Mouse (Mus musculus): ENCODE measurements around the gene Ogg1. TPM values are rescaled to one million over a fixed set of nuclear protein-coding genes. Genes with fewer than 3 reads are reported as not detected.

The Ogg1 gene
- total RNA-seq, 1 experiment from 2014 or later: 9.8 TPM

DNA sequence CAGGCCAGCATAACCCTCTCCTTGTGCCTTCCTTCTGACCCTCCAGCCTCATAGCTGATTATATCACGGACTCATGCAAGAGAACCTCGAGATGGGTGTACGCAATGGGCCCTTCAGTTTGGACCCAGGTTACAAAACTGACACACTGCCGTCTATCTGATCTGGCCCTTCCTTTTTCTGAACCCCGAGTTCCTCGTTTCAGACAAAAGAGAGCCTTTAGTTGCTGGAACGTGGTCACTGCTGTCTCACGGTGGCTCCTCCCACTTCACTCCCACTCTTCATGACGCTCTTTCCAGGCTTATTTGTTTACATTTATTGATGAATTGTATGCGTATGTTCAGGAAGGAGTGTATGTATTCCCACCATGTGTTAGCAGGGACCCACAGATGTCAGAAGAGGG is 24.9 kb downstream of the Ogg1 start:
- ATAC-seq (replicated peaks in 1 of 2; ENCODE audit: insufficient read depth in 1 of 2, low FRiP score in 2 of 2, low TSS enrichment in 1 of 2, low read depth in 1 of 2, poor library complexity in 2 of 2, severe bottlenecking in 2 of 2): peak; percentile 60 to 65; a peak in 3 of 4 replicates

DNA sequence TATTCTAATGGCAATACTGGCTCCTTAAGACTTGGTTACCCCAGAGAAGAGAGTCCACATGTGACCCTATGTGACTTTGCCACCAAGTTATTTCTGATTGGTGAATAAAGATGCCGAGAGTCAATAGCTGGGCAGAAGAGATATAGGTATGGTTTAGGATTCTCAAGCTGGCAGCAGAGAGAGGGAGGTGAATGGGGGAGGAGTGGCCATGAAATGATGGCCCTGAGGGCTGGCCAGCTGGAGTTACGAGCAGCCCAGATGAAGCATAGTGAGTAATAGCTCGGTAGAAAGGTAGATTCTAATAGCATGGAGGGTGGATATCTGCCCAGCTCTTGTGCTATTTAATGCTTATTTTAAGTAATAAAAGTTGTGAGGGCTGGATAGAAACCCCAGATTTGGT is 26.0 kb downstream of the Ogg1 start:
- ATAC-seq (replicated peaks in 1 of 2; ENCODE audit: insufficient read depth in 1 of 2, low FRiP score in 2 of 2, low TSS enrichment in 1 of 2, low read depth in 1 of 2, poor library complexity in 2 of 2, severe bottlenecking in 2 of 2): no peak

DNA sequence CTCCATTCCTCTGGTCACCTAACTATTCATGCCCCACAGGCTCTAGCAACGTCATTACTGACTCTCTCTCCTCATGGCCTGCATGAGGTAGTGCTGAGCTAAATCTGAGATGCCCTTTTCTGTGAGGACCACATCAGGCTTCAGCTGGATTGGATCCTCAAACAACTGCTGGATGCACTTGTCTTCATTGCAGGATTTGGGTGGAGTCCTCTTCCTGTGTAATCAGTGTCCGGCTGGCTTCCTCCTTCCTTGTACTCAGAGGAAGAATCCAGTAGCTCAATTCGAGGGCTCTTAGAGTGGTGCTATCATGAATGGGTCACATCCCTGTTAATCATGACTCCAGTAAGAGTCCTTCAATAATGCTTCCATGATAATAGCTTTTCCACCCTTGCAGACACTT is 26.9 kb downstream of the Ogg1 start:
- ATAC-seq (replicated peaks in 1 of 2; ENCODE audit: insufficient read depth in 1 of 2, low FRiP score in 2 of 2, low TSS enrichment in 1 of 2, low read depth in 1 of 2, poor library complexity in 2 of 2, severe bottlenecking in 2 of 2): no peak

DNA sequence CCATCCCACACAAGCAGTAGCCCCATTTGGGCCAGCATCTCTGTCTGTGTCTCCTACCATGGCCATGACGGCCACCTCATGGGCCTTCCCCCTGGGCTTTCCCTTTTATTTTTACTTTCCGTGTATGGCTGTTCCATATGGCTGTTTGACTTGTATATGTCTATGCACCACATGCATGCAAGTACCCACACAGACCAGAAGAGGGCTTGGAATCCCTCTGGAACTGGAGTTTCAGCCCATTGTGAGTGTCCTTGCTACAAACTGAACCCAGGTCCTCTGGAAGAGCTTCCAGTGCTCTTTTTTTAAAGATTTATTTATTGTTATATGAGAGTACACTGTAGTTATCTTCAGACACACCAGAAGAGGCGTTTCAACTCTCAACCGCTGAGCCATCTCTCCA is 34.7 kb downstream of the Ogg1 start:
- no peak for ATAC-seq (replicated peaks in 1 of 2; ENCODE audit: insufficient read depth in 1 of 2, low FRiP score in 2 of 2, low TSS enrichment in 1 of 2, low read depth in 1 of 2, poor library complexity in 2 of 2, severe bottlenecking in 2 of 2)

DNA sequence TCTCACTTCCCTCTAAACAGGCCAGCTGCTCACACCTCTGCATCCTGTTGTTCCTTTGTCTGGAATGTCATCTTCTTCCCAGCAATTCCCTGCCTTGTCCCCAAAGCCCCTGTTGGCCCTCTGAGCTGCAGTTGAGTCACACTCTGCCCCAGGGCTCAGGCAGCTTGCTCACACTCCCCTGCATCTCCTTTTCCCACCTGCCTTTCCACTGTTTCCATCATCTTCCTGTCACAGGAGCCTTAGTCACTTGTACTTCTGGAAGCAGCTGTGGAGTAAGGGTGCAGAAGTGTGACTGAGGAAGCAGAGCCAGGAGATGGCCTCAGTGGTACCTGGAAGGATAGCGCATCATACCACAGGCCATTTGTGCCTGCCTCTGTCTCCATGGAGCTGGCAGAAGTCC is 35.5 kb downstream of the Ogg1 start:
- no peak for ATAC-seq (replicated peaks in 1 of 2; ENCODE audit: insufficient read depth in 1 of 2, low FRiP score in 2 of 2, low TSS enrichment in 1 of 2, low read depth in 1 of 2, poor library complexity in 2 of 2, severe bottlenecking in 2 of 2)

DNA sequence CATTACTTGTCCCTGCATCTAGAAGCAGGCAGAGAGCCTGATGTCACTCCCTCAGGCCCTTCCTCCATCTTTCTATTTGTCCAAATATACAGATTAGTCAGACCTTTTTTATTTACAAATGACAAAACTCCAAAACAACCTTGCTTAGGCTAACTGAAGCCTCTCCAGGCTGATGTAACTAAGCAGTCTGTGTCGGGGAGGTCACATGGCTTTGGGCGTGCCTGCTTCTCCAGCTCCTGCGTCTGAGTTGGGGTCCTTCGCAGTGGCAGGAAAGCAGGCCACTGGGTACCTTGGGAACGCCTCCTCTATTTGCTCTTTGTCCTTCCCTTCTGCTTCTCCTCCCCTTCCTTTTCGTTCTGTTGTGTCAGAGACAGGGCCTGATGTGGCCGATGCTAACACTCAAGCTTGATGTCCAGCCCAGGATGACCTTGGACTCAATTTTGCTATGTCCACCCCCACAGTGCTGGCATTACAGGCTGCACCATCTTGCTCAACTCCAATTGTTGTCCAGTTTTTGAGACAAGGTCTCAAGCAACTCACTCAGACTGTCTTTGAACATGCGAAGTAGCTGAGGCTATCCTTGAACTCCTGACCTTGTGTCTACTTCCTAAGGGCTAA is 37.9 kb downstream of the Ogg1 start:
- no peak for ATAC-seq (replicated peaks in 1 of 2; ENCODE audit: insufficient read depth in 1 of 2, low FRiP score in 2 of 2, low TSS enrichment in 1 of 2, low read depth in 1 of 2, poor library complexity in 2 of 2, severe bottlenecking in 2 of 2)

DNA sequence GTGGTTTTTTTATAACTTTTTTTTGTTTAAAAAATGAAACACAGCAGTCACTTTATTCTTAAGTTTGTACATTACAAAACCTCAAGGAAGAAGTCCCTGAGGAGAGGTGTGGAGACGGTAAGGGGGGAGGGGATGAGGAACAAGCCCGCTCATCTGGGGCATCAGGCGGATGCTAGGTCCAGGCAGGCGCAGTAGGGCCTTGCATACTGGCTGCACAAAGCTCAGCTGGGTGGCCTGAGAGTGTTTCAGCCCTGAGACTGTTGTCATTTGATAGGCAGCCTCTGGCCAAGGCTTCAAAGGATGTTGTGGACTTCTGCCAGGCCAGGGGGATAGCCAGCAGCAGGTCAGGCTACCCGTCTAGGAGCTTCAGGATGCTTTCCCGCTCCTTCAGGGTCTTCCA is 39.9 kb downstream of the Ogg1 start:
- no peak for ATAC-seq (replicated peaks in 1 of 2; ENCODE audit: insufficient read depth in 1 of 2, low FRiP score in 2 of 2, low TSS enrichment in 1 of 2, low read depth in 1 of 2, poor library complexity in 2 of 2, severe bottlenecking in 2 of 2)

DNA sequence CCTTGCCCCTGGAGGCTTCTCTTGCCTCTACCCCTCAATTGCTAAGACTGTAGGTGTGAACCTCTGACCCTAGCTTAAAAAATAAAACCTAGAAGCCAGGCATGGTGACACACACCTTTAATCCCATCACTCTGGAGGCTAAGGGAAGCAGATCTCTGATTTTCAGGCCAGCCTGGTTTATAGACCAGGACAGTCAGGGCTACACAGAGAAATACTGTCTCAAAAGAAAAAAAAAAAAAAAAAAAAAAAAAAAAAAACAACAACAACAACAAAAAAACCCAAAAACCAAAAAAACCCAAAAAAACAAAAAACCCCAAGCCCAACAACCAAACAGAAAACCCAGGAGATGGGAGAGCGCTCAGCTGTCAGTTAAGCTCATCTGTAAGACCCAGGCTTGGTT is 40.8 kb downstream of the Ogg1 start:
- no peak for ATAC-seq (replicated peaks in 1 of 2; ENCODE audit: insufficient read depth in 1 of 2, low FRiP score in 2 of 2, low TSS enrichment in 1 of 2, low read depth in 1 of 2, poor library complexity in 2 of 2, severe bottlenecking in 2 of 2)

DNA sequence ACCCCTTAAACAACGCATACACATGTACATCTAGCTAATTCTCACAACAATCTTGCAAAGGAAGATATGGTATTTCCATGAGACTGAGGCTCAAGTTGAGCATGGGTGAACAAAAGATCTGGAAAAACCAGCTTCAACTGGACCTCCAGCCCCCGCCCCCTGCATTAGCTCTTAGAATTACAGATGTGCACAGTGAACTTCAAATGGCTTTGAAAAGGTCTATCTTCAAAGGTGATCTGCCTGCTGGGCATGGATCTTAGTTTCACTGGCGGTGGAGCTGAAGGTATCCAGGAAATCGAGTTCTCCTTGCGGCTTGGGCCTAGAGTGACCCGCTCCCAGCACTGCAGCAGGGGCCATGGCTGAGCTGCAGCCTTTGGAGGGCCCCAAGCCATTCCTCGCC is 41.4 kb downstream of the Ogg1 start:
- ATAC-seq (replicated peaks in 1 of 2; ENCODE audit: insufficient read depth in 1 of 2, low FRiP score in 2 of 2, low TSS enrichment in 1 of 2, low read depth in 1 of 2, poor library complexity in 2 of 2, severe bottlenecking in 2 of 2): no peak

DNA sequence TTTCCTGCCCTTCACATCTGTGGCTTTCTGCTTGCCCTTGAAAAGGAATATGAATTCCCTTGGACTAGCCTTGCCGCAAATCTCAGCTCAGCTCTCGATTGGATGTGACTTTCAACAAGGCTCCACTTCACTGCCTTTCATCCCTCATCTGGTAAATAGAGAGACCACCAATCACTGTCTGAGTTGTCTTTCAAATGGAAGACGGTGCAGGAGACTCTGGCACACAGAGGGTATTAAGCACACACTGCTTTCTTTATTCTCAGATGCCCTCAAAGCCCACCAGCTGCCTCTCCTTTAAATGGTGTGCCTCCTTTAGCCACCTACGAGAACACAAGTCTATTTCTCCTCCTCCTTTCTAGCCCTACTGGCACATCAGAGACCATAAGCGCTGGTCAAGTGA is 41.8 kb downstream of the Ogg1 start:
- ATAC-seq (replicated peaks in 1 of 2; ENCODE audit: insufficient read depth in 1 of 2, low FRiP score in 2 of 2, low TSS enrichment in 1 of 2, low read depth in 1 of 2, poor library complexity in 2 of 2, severe bottlenecking in 2 of 2): no peak

DNA sequence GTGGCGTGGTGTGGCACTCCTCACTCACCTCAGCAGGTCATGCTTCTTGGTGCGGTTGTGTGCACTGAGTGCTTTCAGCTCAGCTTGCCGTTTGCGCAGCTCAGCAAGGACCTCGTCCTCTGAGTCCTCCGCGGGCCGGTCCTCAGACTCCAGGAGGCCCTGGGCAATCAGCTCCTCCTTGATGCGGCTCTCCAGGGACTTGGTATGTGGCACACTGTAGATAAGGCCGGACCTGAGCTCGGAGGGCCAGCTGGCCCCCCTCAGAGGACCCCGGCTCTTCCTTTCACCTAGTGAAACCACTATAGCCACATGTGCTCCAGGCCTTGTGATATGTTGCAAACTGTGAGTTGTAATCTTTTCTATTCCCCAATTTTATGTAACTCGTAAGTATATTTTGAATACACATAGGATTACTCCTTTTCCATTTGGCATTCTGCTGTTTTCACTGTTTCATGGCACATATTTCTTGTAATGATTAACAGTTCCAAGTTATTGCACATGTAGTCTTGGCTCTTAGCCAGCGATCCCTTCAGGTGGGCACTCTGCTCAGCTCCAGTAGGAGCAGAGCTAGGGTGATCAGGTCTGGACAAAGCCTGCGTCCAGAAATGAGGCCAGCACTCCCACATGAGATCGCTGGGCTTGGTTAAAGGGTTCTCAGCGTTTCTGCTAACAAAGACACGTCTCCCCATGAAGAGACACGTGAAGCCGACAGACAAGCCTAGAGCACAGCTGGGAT is 43.6 kb downstream of the Ogg1 start:
- no peak for ATAC-seq (replicated peaks in 1 of 2; ENCODE audit: insufficient read depth in 1 of 2, low FRiP score in 2 of 2, low TSS enrichment in 1 of 2, low read depth in 1 of 2, poor library complexity in 2 of 2, severe bottlenecking in 2 of 2)

DNA sequence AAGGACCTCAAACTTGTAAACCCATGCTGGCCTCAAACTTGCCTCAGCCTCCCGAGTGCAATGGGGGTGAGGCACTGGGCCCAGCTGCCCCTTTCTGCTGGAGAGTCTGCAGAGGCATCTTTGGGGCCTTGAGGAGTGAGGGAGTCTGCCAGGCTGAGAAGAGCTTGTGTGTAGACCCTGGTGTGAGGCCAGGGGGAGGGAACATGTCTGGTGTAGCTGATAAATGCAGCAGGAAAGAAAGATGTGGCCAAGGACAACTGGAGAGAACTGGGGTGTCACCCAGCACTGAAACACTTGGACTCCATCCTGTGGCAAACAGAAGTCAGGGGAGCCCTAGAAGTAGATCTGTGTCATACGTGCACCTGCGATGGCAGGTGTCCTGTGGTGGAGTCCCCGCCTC is 46.7 kb downstream of the Ogg1 start:
- no peak for ATAC-seq (replicated peaks in 1 of 2; ENCODE audit: insufficient read depth in 1 of 2, low FRiP score in 2 of 2, low TSS enrichment in 1 of 2, low read depth in 1 of 2, poor library complexity in 2 of 2, severe bottlenecking in 2 of 2)

DNA sequence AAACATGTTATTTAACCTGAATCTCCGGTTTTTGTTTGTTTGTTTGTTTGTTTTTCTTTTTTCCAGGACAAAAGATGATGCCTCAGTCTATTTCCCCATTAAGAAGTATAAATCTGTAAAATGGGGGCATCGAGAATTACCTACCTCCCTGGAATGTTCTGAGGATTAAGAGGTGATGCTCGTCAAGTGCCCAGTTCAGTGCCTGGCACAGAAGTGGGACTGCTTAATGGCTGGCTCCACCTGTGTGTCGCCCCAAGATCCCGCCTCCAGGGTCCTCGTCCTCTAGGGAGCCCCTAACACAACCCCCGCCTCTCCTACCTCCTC is 50.4 kb downstream of the Ogg1 start:
- no peak; a peak in 1 of 4 replicates for ATAC-seq (replicated peaks in 1 of 2; ENCODE audit: insufficient read depth in 1 of 2, low FRiP score in 2 of 2, low TSS enrichment in 1 of 2, low read depth in 1 of 2, poor library complexity in 2 of 2, severe bottlenecking in 2 of 2)

DNA sequence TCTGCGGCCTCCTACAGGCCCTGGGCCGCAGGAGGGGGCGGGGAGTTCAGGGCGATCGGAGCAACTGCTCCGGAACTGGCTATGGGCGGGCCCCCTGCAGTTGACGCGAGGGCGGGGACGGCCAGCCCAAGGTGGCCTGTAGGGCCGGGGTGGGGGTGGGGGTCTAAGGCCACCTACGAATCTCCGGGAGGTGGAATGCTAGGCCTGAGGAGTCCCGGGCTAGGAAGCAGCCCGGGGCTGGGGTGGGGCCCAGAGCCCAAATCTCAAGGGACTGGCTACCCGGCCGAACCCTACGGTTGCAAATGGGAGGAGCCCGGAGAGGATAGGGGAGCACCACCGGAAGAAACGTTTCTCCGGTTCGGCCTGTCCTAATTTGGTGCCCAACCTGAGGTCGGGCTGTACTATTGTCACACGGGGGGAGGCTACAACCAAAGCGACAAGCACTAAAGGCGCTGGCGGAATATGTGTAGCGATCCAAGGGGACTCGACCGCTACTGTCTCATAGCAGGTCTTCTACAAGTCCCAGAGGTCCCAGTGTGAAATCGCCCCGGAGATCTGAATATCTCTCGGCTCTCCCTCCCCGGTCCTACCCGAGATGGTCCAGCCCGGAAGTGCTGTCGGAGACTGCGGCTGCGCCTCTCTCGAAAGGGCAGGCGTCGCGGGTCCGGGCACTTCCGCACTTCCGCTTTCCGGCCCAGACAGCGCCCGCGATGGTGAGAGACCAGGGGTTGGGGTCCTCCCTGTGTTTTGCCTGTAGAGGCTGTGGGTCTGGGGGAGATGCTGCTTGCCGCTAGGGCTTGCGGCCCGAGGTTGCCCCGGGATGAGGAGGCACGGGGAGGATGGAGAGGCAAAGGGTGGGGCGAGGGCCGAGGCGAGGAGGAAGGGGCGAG is 51.0 kb downstream of the Ogg1 start, which contains the start of the genes Tada3 and Arpc4:
Tada3 (minus strand) TSS at position 388 of the 890 bp plus-strand sequence.
Arpc4 (plus strand) TSS at position 620 of the 890 bp plus-strand sequence.
- peak; percentile 82 to 84 for ATAC-seq (replicated peaks in 1 of 2; ENCODE audit: insufficient read depth in 1 of 2, low FRiP score in 2 of 2, low TSS enrichment in 1 of 2, low read depth in 1 of 2, poor library complexity in 2 of 2, severe bottlenecking in 2 of 2)

DNA sequence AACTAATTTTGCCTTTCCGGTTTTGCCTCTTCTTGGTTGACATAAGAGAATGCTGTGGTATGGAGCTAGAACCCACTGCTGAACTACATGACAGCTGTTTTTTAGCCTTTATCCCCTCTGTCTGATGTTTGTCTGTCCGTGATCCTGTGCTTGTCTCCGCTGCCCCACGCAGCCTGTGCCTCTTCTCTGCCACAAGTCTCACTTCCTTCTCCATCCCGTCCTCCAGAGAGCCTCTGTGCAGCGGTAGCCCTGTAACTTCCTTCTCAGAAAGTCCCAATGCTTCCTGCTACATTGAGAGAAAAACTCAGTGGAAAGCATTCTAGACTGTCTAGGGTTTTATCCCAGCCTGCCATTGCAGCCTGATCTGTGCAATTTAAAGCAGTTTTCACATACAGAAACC is 52.5 kb downstream of the Ogg1 start:
- ATAC-seq (replicated peaks in 1 of 2; ENCODE audit: insufficient read depth in 1 of 2, low FRiP score in 2 of 2, low TSS enrichment in 1 of 2, low read depth in 1 of 2, poor library complexity in 2 of 2, severe bottlenecking in 2 of 2): peak in 1 of 2 experiments; percentile 18; a peak in 1 of 4 replicates

DNA sequence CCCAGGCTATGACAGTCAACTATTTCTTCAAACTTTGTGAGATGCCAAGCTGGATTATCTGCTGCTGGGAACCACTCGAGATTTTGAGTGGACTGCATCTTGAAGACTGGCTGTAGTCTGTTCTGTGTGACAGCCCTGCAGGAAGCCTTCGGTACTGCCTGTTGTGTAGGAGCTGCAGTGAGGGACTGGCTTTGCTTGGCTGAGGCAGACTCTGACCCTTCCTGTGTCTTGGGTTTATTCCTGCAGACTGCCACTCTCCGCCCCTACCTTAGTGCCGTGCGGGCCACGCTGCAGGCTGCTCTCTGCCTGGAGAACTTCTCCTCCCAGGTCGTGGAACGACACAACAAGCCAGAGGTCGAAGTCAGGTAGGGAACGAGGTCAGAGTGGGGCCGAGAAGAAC is 53.7 kb downstream of the Ogg1 start:
- ATAC-seq (replicated peaks in 1 of 2; ENCODE audit: insufficient read depth in 1 of 2, low FRiP score in 2 of 2, low TSS enrichment in 1 of 2, low read depth in 1 of 2, poor library complexity in 2 of 2, severe bottlenecking in 2 of 2): no peak

DNA sequence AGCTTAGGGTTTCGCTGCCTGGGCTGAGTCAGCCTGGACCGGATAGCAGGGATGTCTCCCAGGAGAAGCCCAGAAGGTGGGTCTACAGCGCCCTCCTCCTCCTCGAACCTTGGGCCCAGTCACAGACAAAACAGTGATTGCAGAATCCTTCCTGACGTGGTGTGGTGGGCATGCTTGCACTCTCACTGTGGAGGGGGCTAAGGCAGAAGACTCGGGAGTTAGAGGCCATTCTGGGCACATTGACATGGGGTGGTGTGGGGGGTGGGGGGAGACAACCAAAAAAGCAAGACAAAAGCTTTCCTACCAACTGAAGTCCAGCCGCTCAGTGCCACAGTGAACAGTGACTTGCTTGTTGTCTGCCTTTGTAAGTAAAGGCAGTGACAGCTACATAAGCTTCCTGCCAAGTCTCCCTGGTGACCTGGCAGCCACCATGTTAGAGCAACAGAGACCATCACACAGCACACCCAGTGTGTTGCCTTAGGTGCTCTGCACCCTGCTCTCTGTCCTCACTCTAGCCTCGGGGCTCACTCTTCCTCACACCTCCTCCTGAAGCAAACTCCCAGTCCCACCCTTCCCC is 57.7 kb downstream of the Ogg1 start:
- ATAC-seq (replicated peaks in 1 of 2; ENCODE audit: insufficient read depth in 1 of 2, low FRiP score in 2 of 2, low TSS enrichment in 1 of 2, low read depth in 1 of 2, poor library complexity in 2 of 2, severe bottlenecking in 2 of 2): no peak
